Mouse (Mus musculus) CH12.LX (cell line): Measurements from ENCODE around the gene Ralgapa1. TPM values are rescaled to one million over a fixed set of nuclear protein-coding genes. Genes with fewer than 3 reads are reported as not detected.

ENCODE experiments used
- DNase-seq: peaks from one replicate; pipeline ENCODE4 v3.0.0-alpha.2; 2013; ENCODE audit errors: extremely low read depth
- H3K27ac ChIP-seq: 2 replicates; pipeline ENCODE4 v1.5.1; 2012; ENCODE audit warnings: low read depth, mild to moderate bottlenecking, control low read depth, moderate library complexity; ENCODE audit not compliant: insufficient read depth
- H3K27me3 ChIP-seq: replicated peaks from 2 replicates; pipeline ENCODE3; 2012; ENCODE audit warnings: inconsistent platforms
- H3K36me3 ChIP-seq, 2 experiments: replicated peaks in 1 of 2; 2 replicates each; pipeline versions ENCODE3 to v1.6.1; 2012; ENCODE audit warnings: inconsistent platforms in 1 of 2, low read length in 1 of 2, mild to moderate bottlenecking in 1 of 2, mixed read lengths in 1 of 2, moderate library complexity in 1 of 2; ENCODE audit not compliant: control insufficient read depth in 1 of 2, insufficient read depth in 1 of 2
- H3K4me1 ChIP-seq, 2 experiments: 2 replicates each; pipeline ENCODE4 v1.6.1; 2012; ENCODE audit warnings: inconsistent platforms in 1 of 2, moderate library complexity in 1 of 2; ENCODE audit not compliant: insufficient read depth in 2 of 2, control insufficient read depth in 1 of 2
- H3K4me2 ChIP-seq: 2 replicates; pipeline ENCODE4 v1.6.1; 2012; ENCODE audit warnings: low read depth, mild to moderate bottlenecking, control low read depth; ENCODE audit not compliant: poor library complexity, insufficient read depth, severe bottlenecking
- H3K4me3 ChIP-seq, 3 experiments: fragments of 150-350 bp in 1 of 3; sonication (generic) in 1 of 3; replicated peaks in 1 of 3; 2 replicates each; pipeline versions ENCODE3 to v1.5.1; 2011 to 2012; ENCODE audit warnings: low read depth in 2 of 3, low read length in 2 of 3, mild to moderate bottlenecking in 2 of 3, moderate library complexity in 2 of 3, control low read depth in 1 of 3, improper control_type of control experiment in 1 of 3, inconsistent platforms in 1 of 3, mixed read lengths in 1 of 3; ENCODE audit not compliant: poor library complexity in 1 of 3
- H3K79me2 ChIP-seq: replicated peaks from 2 replicates; pipeline ENCODE4 v1.6.1; 2012; ENCODE audit warnings: mild to moderate bottlenecking, moderate library complexity; ENCODE audit not compliant: control insufficient read depth, poor library complexity, insufficient read depth, severe bottlenecking; ENCODE audit errors: extremely low read depth
- H3K9ac ChIP-seq: 2 replicates; pipeline ENCODE4 v1.6.1; 2012; ENCODE audit warnings: low read depth, mild to moderate bottlenecking, control low read depth, moderate library complexity; ENCODE audit not compliant: insufficient read depth
- H3K9me3 ChIP-seq: replicated peaks from 2 replicates; pipeline ENCODE3; 2012; ENCODE audit warnings: low read length, inconsistent platforms, mixed read lengths
- CHD1 ChIP-seq: IDR thresholded peaks from 2 replicates; pipeline ENCODE4 v1.6.1; 2012; ENCODE audit warnings: low read depth, low read length, improper control_type of control experiment, inconsistent platforms
- CHD2 ChIP-seq: IDR thresholded peaks from 2 replicates; pipeline ENCODE4 v1.6.1; 2011; ENCODE audit warnings: low read length, improper control_type of control experiment
- CTCF ChIP-seq, 2 experiments: IDR thresholded peaks in 1 of 2; conservative IDR thresholded peaks in 1 of 2; 2 replicates each; pipeline ENCODE4 v1.5.1; 2011 to 2012; ENCODE audit warnings: low read depth in 2 of 2, low read length in 2 of 2, improper control_type of control experiment in 1 of 2, inconsistent platforms in 1 of 2, mild to moderate bottlenecking in 1 of 2, moderate library complexity in 1 of 2
- ELF1 ChIP-seq: IDR thresholded peaks from 2 replicates; pipeline ENCODE4 v1.6.1; 2014; ENCODE audit warnings: low read depth, mild to moderate bottlenecking, inconsistent platforms, low read length, improper control_type of control experiment
- EP300 ChIP-seq: IDR thresholded peaks from 2 replicates; pipeline ENCODE4 v1.6.1; 2011; ENCODE audit warnings: low read length, improper control_type of control experiment
- HCFC1 ChIP-seq: IDR thresholded peaks from 2 replicates; pipeline ENCODE4 v1.6.1; 2012; ENCODE audit warnings: low read depth, mild to moderate bottlenecking, inconsistent platforms, low read length, improper control_type of control experiment
- MAFK ChIP-seq: IDR thresholded peaks from 2 replicates; pipeline ENCODE4 v1.6.1; 2011; ENCODE audit warnings: low read length, improper control_type of control experiment; ENCODE audit not compliant: insufficient replicate concordance
- MAX ChIP-seq: IDR thresholded peaks from 2 replicates; pipeline ENCODE4 v1.6.1; 2011; ENCODE audit warnings: low read length, improper control_type of control experiment
- MYC ChIP-seq: IDR thresholded peaks from 2 replicates; pipeline ENCODE4 v1.6.1; 2011; ENCODE audit warnings: low read depth, mild to moderate bottlenecking, improper control_type of control experiment, low read length
- NRF1 ChIP-seq: IDR thresholded peaks from 2 replicates; pipeline ENCODE4 v1.6.1; 2014; ENCODE audit warnings: low read depth, mild to moderate bottlenecking, inconsistent platforms, low read length, improper control_type of control experiment, moderate library complexity
- RAD21 ChIP-seq: IDR thresholded peaks from 2 replicates; pipeline ENCODE4 v1.6.1; 2011; ENCODE audit warnings: low read depth, mild to moderate bottlenecking, low read length, improper control_type of control experiment, moderate library complexity
- TBP ChIP-seq: conservative IDR thresholded peaks from 2 replicates; pipeline ENCODE4 v1.6.1; 2011; ENCODE audit warnings: low read depth, low read length, improper control_type of control experiment
- TCF12 ChIP-seq: IDR thresholded peaks from 2 replicates; pipeline ENCODE4 v1.6.1; 2014; ENCODE audit warnings: low read depth, mild to moderate bottlenecking, inconsistent platforms, low read length, improper control_type of control experiment
- UBTF ChIP-seq: IDR thresholded peaks from 2 replicates; pipeline ENCODE4 v1.6.1; 2012; ENCODE audit warnings: low read depth, mild to moderate bottlenecking, inconsistent platforms, low read length, improper control_type of control experiment, moderate library complexity
- ZC3H11A ChIP-seq: IDR thresholded peaks from 2 replicates; pipeline ENCODE4 v1.6.1; 2012; ENCODE audit warnings: low read depth, mild to moderate bottlenecking, inconsistent platforms, low read length, improper control_type of control experiment
- ZKSCAN1 ChIP-seq: IDR thresholded peaks from 2 replicates; pipeline ENCODE4 v1.6.1; 2012; ENCODE audit warnings: low read depth, inconsistent platforms, low read length, improper control_type of control experiment, borderline replicate concordance
- dilution Hi-C: fragments of 300-500 bp; cut with MboI; formaldehyde crosslinking; loops from 2 replicates; pipeline ENCODE4 v1.14.3; 2020; ENCODE audit warnings: low sequenced_read_pairs; ENCODE audit not compliant: extremely low pct_unique_long_range_greater_than_20kb, extremely low pct_ligation_motif_present
- in situ Hi-C: fragments of 300-500 bp; cut with MboI; formaldehyde crosslinking; loops from 3 replicates; pipeline ENCODE4 v1.14.3; 2019; ENCODE audit warnings: low sequenced_read_pairs, low pct_ligation_motif_present, low pct_unique_long_range_greater_than_20kb, mixed read lengths
- polyA plus RNA-seq: library from polyadenylated mRNA; unstranded; fragments of >175 nt; gene quantifications from 2 replicates; pipeline ENCODE4 v1.2.1, GENCODE M21; 2012; ENCODE audit warnings: low read depth; ENCODE audit not compliant: insufficient read length
- total RNA-seq, 2 experiments: library from RNA; depleted of rRNA; stranded (reverse); fragments of 300-350 nt in 1 of 2; fragments of >200 nt in 1 of 2; gene quantifications; 2 replicates each; pipeline ENCODE4 v1.2.3; 2012 to 2014

The Ralgapa1 gene
- total and polyA plus RNA-seq, 3 experiments, result 10.3 to 24.4 (median 19.2) TPM

DNA sequence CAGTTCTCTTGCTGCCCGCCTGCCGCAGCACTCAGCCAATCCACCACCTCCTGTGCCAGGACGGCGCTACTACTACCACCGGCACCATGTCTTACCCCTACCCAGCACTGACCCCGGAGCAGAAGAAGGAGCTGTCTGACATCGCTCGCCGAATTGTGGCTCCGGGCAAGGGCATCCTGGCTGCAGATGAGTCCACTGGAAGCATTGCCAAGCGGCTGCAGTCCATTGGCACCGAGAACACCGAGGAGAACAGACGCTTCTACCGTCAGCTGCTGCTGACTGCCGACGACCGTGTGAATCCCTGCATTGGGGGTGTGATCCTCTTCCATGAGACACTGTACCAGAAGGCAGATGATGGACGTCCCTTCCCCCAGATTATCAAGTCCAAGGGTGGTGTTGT, 255.8 kb downstream of the Ralgapa1 start, which contains the start of gene Aldoart2:
TSS of gene Aldoart2 (plus strand) at position 34 of the 400 bp plus-strand sequence.
- Histone ChIP-seq H3K79me2 (no peaks in the 10 kb centered on the region), H3K9me3 (no peaks in the 10 kb centered on the region), H3K27ac (no peak within 1 kb of the TSS), H3K4me3 (no peak within 1 kb of the TSS), H3K36me3 (no peaks in the 10 kb centered on the region), H3K4me2 (no peak within 1 kb of the TSS), H3K4me1 (peaks cover 0 to 4% of the 10 kb centered on the region in 2 experiments; a peak in 1 of 4 replicates), H3K9ac (no peak within 1 kb of the TSS), H3K27me3 (no peaks in the 10 kb centered on the region)
- TF ChIP-seq MAFK (no peak), TBP (no peak), TCF12 (no peak), CHD2 (no peak), ZC3H11A (no peak)
- dilution Hi-C loops (no loop called here), in situ Hi-C loops (no loop called here)
- no peak for DNase-seq

DNA sequence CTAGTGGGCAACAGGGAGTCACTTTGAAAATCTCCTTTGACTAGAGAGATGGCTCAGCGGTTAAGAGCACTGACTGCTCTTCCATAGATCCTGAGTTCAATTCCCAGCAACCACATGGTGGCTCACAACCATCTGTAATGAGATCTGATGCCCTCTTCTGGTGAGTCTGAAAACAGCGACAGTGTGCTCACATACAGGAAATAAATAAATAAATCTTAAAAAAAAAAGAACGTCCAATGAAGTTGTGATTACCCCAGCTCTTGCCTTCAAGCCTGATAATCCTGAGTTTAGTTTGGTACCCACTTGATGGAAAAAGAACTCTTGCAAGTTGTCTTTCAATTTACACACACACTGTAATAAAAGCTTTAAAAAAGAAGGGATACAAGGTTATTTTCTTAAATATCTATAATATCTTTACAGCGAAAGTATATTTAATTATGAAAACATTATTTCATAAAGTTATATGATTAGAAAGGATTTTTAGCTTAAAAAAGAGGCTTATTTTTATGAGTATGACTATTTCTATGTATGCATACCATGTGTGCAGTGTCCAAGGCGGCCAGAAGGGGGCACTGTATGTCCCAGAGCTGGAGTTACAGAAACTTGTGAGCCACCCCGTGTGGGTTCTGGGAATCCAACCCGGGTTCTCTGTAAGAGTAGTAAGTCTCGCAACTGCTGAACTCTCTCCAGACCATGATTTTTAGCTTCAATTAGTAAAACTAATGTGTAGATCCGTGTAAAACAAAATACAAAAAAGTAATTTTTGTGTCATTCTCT, 256.6 kb downstream of the Ralgapa1 start:
- Histone ChIP-seq H3K4me1 (peaks cover 3 to 10% of the 10 kb centered on the region in 2 experiments; a peak in 3 of 4 replicates), H3K9ac (no peak overlapping the region), H3K27ac (no peak overlapping the region), H3K9me3 (no peaks in the 10 kb centered on the region), H3K4me2 (no peak overlapping the region), H3K27me3 (no peaks in the 10 kb centered on the region), H3K36me3 (no peaks in the 10 kb centered on the region), H3K4me3 (no peak overlapping the region), H3K79me2 (no peaks in the 10 kb centered on the region)
- no peak for TF ChIP-seq ELF1
- TF ChIP-seq CTCF (conservative IDR thresholded peaks at IDR 0.05 in 1 of 2, IDR thresholded peaks at IDR 0.05 in 1 of 2; ENCODE audit: low read depth in 2 of 2, low read length in 2 of 2), result peak in 1 of 2 experiments; percentile 31; a peak in 2 of 4 replicates
- in situ Hi-C loops, result no loop called here
- dilution Hi-C loops, result no loop called here
- DNase-seq, result no peak

DNA sequence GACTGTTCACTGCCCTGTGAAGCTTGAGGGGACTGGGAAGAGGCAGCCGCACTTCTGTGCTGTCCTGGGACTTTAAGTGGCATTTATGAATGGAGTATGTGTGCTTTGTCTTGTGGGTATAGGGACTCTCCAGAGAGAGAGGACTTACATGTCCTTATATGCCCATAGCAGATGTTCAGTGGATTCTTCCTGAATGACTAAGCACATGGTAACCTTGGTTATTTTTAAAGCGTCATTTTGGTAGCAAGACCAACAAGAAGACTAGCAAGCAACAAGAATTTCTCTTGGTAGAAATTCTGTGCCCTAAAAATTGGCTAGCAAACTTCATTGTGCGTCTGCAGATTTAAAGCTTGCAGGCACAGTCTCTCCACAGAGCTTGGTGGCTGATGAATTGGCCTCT, 257.2 kb downstream of the Ralgapa1 start:
- dilution Hi-C loops, result no loop called here
- Histone ChIP-seq H3K27ac (no peak overlapping the region), H3K4me3 (no peak overlapping the region), H3K9ac (no peak overlapping the region), H3K4me1 (peaks cover 3 to 10% of the 10 kb centered on the region in 2 experiments; a peak in 3 of 4 replicates), H3K27me3 (no peaks in the 10 kb centered on the region), H3K4me2 (no peak overlapping the region), H3K9me3 (no peaks in the 10 kb centered on the region), H3K36me3 (no peaks in the 10 kb centered on the region), H3K79me2 (no peaks in the 10 kb centered on the region)
- in situ Hi-C loops, result no loop called here
- no peak for DNase-seq
- no peak for TF ChIP-seq NRF1
- no peak for TF ChIP-seq EP300
- TF ChIP-seq TBP, result no peak
- no peak for TF ChIP-seq MYC
- TF ChIP-seq MAX, result no peak
- no peak for TF ChIP-seq HCFC1
- TF ChIP-seq UBTF, result no peak
- TF ChIP-seq CHD1, result no peak
- TF ChIP-seq TCF12, result no peak
- TF ChIP-seq ZKSCAN1, result no peak
- no peak for TF ChIP-seq ZC3H11A
- no peak for TF ChIP-seq RAD21
